Mouse (Mus musculus) heart, embryonic 13.5 days (tissue): ENCODE measurements at regions not wholly inside any gene's neighbourhood (a gene's known extent, or its start where the extent isn't known, plus 50 kb on each side); places are given as distances from the start of the nearest gene placed in this dataset.

Experiments used
- ATAC-seq: fragments of 200-750 bp; cut with Nextera tagmentation; 2 replicates; pipeline ENCODE4 v1.8.0; 2017; ENCODE audit warnings: moderate TSS enrichment; ENCODE audit not compliant: insufficient number of reproducible peaks, low FRiP score, low TSS enrichment; ENCODE audit errors: extremely low read depth
- H3K27ac ChIP-seq: fragments of 300-500 bp; sonication (generic); replicated peaks from 2 replicates; pipeline ENCODE4 v1.5.1; 2015; ENCODE audit warnings: moderate library complexity, mild to moderate bottlenecking, inconsistent platforms
- H3K27me3 ChIP-seq: fragments of 300-500 bp; sonication (generic); replicated peaks from 2 replicates; pipeline ENCODE4 v1.6.1; 2015; ENCODE audit warnings: mild to moderate bottlenecking, inconsistent platforms
- H3K36me3 ChIP-seq: fragments of 300-500 bp; sonication (generic); 2 replicates; pipeline ENCODE4 v1.6.1; 2015; ENCODE audit warnings: mild to moderate bottlenecking, inconsistent platforms
- H3K4me1 ChIP-seq: fragments of 300-500 bp; sonication (generic); 2 replicates; pipeline ENCODE4 v1.6.1; 2015; ENCODE audit warnings: inconsistent platforms
- H3K4me2 ChIP-seq: fragments of 300-500 bp; sonication (generic); 2 replicates; pipeline ENCODE4 v1.6.1; 2015; ENCODE audit warnings: inconsistent platforms, mild to moderate bottlenecking, moderate library complexity
- H3K4me3 ChIP-seq: fragments of 300-500 bp; sonication (generic); 2 replicates; pipeline ENCODE4 v1.5.1; 2015; ENCODE audit warnings: moderate library complexity, mild to moderate bottlenecking, inconsistent platforms
- H3K9ac ChIP-seq: fragments of 300-500 bp; sonication (generic); 2 replicates; pipeline ENCODE4 v1.6.1; 2015; ENCODE audit warnings: inconsistent platforms, mild to moderate bottlenecking, moderate library complexity
- H3K9me3 ChIP-seq: fragments of 300-500 bp; sonication (generic); 2 replicates; pipeline ENCODE4 v1.6.1; 2016; ENCODE audit warnings: inconsistent platforms
- WGBS: fragments of 180-500 bp; shearing (Covaris S2); methylation state at CpG from one replicate; pipeline ENCODE4 v1.1.7; 2015; ENCODE audit warnings: mixed read lengths; 5-methylcytosine and 5-hydroxymethylcytosine counted together

- Histone ChIP-seq H3K27ac (peak overlapping the region; percentile 70; the same call in 1 of the 2 replicates), H3K9ac (no peak overlapping the region), H3K4me3 (no peak overlapping the region), H3K36me3 (no peaks in the 10 kb centered on the region), H3K27me3 (peaks cover 55% of the 10 kb centered on the region), H3K9me3 (no peaks in the 10 kb centered on the region), H3K4me2 (no peak overlapping the region), H3K4me1 (peaks cover 44% of the 10 kb centered on the region)
- peak; percentile 56; the same call in 1 of the 2 replicates for ATAC-seq
- 53% methylated on average over 6 of the region's 6 CpGs for WGBS
Observed at GRCm38 (mm10) chrX:99213565-99214153, 77.7 kb downstream of the Efnb1 start.

- Histone ChIP-seq H3K36me3 (no peaks in the 10 kb centered on the region), H3K4me2 (no peak overlapping the region), H3K9me3 (no peaks in the 10 kb centered on the region), H3K4me3 (no peak overlapping the region), H3K27me3 (peaks cover 32% of the 10 kb centered on the region), H3K27ac (peak overlapping the region; percentile 69), H3K4me1 (peaks cover 39% of the 10 kb centered on the region), H3K9ac (no peak overlapping the region)
- WGBS, result 44% methylated on average over 6 of the region's 6 CpGs
- ATAC-seq, result no peak
Observed at GRCm38 (mm10) chrX:99204077-99204476, 68.1 kb downstream of the Efnb1 start.

GRCm38 (mm10) chrX:99201081-99201480, 65.2 kb downstream of the Efnb1 start:
- Histone ChIP-seq H3K4me2 (no peak overlapping the region), H3K9me3 (no peaks in the 10 kb centered on the region), H3K27me3 (peaks cover 16% of the 10 kb centered on the region), H3K4me3 (no peak overlapping the region), H3K27ac (peak overlapping the region; percentile 98), H3K36me3 (no peaks in the 10 kb centered on the region), H3K4me1 (peaks cover 64% of the 10 kb centered on the region), H3K9ac (no peak overlapping the region)
- 63% methylated on average over 7 of the region's 7 CpGs for WGBS
- ATAC-seq, result no peak

- no peaks in the 10 kb centered on the region for H3K36me3 ChIP-seq
- WGBS, result 31% methylated on average over 5 of the region's 5 CpGs
- peak overlapping the region; percentile 65 for H3K4me2 ChIP-seq
- no peaks in the 10 kb centered on the region for H3K9me3 ChIP-seq
- H3K27me3 ChIP-seq, result peaks cover 22% of the 10 kb centered on the region
- peak overlapping the region; percentile 68 for H3K9ac ChIP-seq
- no peak overlapping the region for H3K4me3 ChIP-seq
- H3K4me1 ChIP-seq, result peaks cover 68% of the 10 kb centered on the region
- H3K27ac ChIP-seq, result peak overlapping the region; percentile 98
- no peak for ATAC-seq
Observed at GRCm38 (mm10) chrX:99199669-99200068, 63.7 kb downstream of the Efnb1 start.

- Histone ChIP-seq H3K27me3 (peaks cover 22% of the 10 kb centered on the region), H3K27ac (peak overlapping the region; percentile 98), H3K4me3 (peak overlapping the region; percentile 38), H3K9ac (peak overlapping the region; percentile 74), H3K9me3 (no peaks in the 10 kb centered on the region), H3K36me3 (no peaks in the 10 kb centered on the region), H3K4me1 (peaks cover 62% of the 10 kb centered on the region), H3K4me2 (peak overlapping the region; percentile 65)
- 22% methylated on average over 26 of the region's 29 CpGs for WGBS
- peak; percentile 83; the same call in 1 of the 2 replicates for ATAC-seq
Observed at GRCm38 (mm10) chrX:99198961-99199631, 63.2 kb downstream of the Efnb1 start.
